Mouse (Mus musculus): Measurements from ENCODE around the gene Ctf2.

DNA sequence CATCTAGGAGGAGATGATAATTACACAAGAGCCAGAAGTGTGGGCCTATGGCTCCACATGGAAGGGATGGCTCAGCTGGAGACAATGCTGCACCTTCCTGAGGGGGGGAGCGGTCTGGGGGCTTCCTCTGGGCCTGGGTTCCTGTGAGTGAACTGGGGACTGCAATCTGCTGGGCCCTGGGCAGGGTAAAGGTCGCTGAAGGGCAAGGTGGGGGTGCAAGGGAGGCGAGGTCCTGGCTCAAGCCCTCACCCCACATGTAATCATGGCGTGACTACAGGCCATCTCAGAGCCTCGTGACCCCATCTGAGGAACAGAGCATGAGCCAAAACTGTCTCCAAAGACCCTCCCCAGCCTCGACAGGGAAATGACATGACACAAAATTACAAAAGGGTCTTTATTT is 27.4 kb downstream of the Ctf2 start:
- no peak for TF ChIP-seq POLR2AphosphoS5 (IDR thresholded peaks at IDR 0.05; ENCODE audit: insufficient replicate concordance, low read depth, low read length)
- no peak for TF ChIP-seq GATA1 (IDR thresholded peaks at IDR 0.05; ENCODE audit: borderline replicate concordance, low read length)

All from G1E (cell line).